In the genomic region with DNA sequence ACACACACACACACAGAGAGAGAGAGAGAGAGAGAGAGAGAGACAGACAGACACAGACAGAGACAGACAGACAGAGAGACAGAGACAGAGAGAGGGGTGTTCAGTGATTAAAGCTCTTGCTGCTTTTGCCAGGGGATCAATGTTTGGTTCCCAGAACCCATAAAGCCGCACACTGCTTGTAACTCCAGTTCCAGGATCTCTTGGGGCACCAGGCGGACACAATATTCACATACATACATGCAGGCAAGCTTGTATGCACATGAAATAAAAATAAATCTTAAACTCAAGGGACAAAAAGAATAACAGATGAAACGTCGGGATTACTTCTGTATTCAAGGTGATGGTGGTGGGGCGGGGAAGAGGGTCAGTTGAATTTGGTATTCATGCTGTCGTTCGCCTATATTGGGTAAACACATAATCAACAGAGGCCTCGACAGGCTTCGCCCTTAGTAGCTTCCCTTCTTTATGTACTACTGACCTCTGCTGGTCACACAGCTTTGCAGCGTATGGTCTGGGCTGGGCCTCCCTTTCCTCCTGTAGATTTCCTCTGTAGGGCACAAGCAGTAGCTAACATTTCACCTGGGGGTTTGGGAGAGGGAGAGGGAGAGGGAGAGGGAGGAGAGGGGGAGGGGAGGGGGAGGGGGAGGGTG, we compare ENCODE assay signal across 9 mouse cellular contexts. TPM values are rescaled to one million over a fixed set of nuclear protein-coding genes. Genes with fewer than 3 reads are reported as not detected.
DNase-seq lines count a peak whose midpoint lies in the region; ATAC-seq lines count a peak whose summit lies in the region.
"Had no signal": no experiment of that assay in that cellular context is flagged by ENCODE, and none has a peak within 500 bp of the region (broad histone marks: within the 10 kb centered on the region; RNA-seq: fewer than 3 reads in every experiment).

No protein-coding gene starts in this region.

- no peaks in the 10 kb centered on the region for H3K9me3 ChIP-seq in forebrain, embryonic 13.5 days (replicated peaks)
- H3K9me3 ChIP-seq in liver, embryonic 16.5 days (replicated peaks; ENCODE audit: control insufficient read depth, low read length), result no peaks in the 10 kb centered on the region
- H3K9me3 ChIP-seq in neural tube, embryonic 14.5 days (ENCODE audit: control insufficient read depth, low read length), result no peaks in the 10 kb centered on the region

- H3K4me1 ChIP-seq in forebrain, embryonic 13.5 days, result peaks cover 4% of the 10 kb centered on the region; the same call in 1 of the 2 replicates
- H3K4me1 ChIP-seq in liver, embryonic 16.5 days (ENCODE audit: control insufficient read depth, low read depth, low read length), result peaks cover 5% of the 10 kb centered on the region; the same call in 1 of the 2 replicates
- H3K4me1 ChIP-seq in neural tube, embryonic 14.5 days (ENCODE audit: control insufficient read depth, insufficient read depth, low read length), result no peaks in the 10 kb centered on the region

- peaks cover 5% of the 10 kb centered on the region; the same call in 1 of the 2 replicates for H3K36me3 ChIP-seq in forebrain, embryonic 13.5 days (ENCODE audit: poor library complexity, severe bottlenecking)
- H3K36me3 ChIP-seq in liver, embryonic 16.5 days (ENCODE audit: control insufficient read depth, insufficient read depth), result no peaks in the 10 kb centered on the region
- H3K36me3 ChIP-seq in neural tube, embryonic 14.5 days (ENCODE audit: control insufficient read depth, insufficient read depth, low read length), result peaks cover under 1% of the 10 kb centered on the region

- no peak overlapping the region for H3K9ac ChIP-seq in forebrain, embryonic 13.5 days
- H3K9ac ChIP-seq in liver, embryonic 16.5 days (ENCODE audit: low read depth, low read length), result no peak overlapping the region
- peak overlapping the region; percentile 8; the same call in 1 of the 2 replicates for H3K9ac ChIP-seq in neural tube, embryonic 14.5 days (replicated peaks; ENCODE audit: low read depth, low read length)

- no peak overlapping the region for H3K4me3 ChIP-seq in forebrain, embryonic 13.5 days
- H3K4me3 ChIP-seq in liver, embryonic 16.5 days (ENCODE audit: low read depth, low read length), result no peak overlapping the region
- no peak overlapping the region for H3K4me3 ChIP-seq in neural tube, embryonic 14.5 days (ENCODE audit: low read depth, low read length)
- H3K4me3 ChIP-seq: myocyte had no signal

- WGBS in forebrain, embryonic 13.5 days, result 14% methylated on average over 10 of the region's 10 CpGs
- 13% methylated on average over 10 of the region's 10 CpGs for WGBS in large intestine, adult 2 months
- 13% methylated on average over 10 of the region's 10 CpGs for WGBS in liver, embryonic 16.5 days (ENCODE audit: insufficient replicate concordance)
- 9% methylated on average over 10 of the region's 10 CpGs for WGBS in neural tube, embryonic 14.5 days

- peak; percentile 98 for ATAC-seq in cerebellum, adult (ENCODE audit: insufficient number of reproducible peaks, low FRiP score, low TSS enrichment)
- ATAC-seq in forebrain, embryonic 13.5 days, result peak; percentile 98
- peak; percentile 88 for ATAC-seq in liver, embryonic 16.5 days (ENCODE audit: low read depth)
- ATAC-seq in neural tube, embryonic 14.5 days (ENCODE audit: low read depth), result peak; percentile 99

- peak overlapping the region; percentile 56; the same call in 1 of the 2 replicates for H3K4me2 ChIP-seq in forebrain, embryonic 13.5 days
- H3K4me2 ChIP-seq in liver, embryonic 16.5 days (ENCODE audit: low read depth, low read length), result peak overlapping the region; percentile 62
- H3K4me2 ChIP-seq in neural tube, embryonic 14.5 days (ENCODE audit: low read depth, low read length), result peak overlapping the region; percentile 46

- no peak overlapping the region for H3K27ac ChIP-seq in forebrain, embryonic 13.5 days
- H3K27ac ChIP-seq in liver, embryonic 16.5 days (ENCODE audit: low read length), result no peak overlapping the region
- no peak overlapping the region for H3K27ac ChIP-seq in neural tube, embryonic 14.5 days (ENCODE audit: low read depth, low read length)

- no peaks in the 10 kb centered on the region for H3K27me3 ChIP-seq in forebrain, embryonic 13.5 days
- no peaks in the 10 kb centered on the region for H3K27me3 ChIP-seq in liver, embryonic 16.5 days (ENCODE audit: control insufficient read depth, insufficient read depth, low read depth, low read length)
- no peaks in the 10 kb centered on the region for H3K27me3 ChIP-seq in neural tube, embryonic 14.5 days (ENCODE audit: control insufficient read depth, insufficient read depth, low read length)

- intact Hi-C loops in heart, postnatal 14 days (cut with DNase I), result loop anchor here (1.0 to 10.0 kb wide), 2 partner anchors 115 to 310 kb away; no protein-coding TSS in a partner anchor

- DNase-seq in ES-CJ7 (ENCODE audit: low read depth, low spot score), result peak; percentile 93
- peak; percentile 64 to 83 for DNase-seq in heart, postnatal 14 days
- peak; percentile 51 for DNase-seq in large intestine, adult 2 months (ENCODE audit: low read depth, low spot score)
- peak; percentile 52 for DNase-seq in testis, postnatal 14 days (ENCODE audit: low spot score)

RNA-seq across cellular contexts. Expression of a gene that starts 6.9 kb away (rescaled TPM):
- polyA plus RNA-seq in forebrain, embryonic 13.5 days (2015; fragmentation: Nextera tagmentation; extraction: Ambion mirVana), result not detected in 2 replicates
- total RNA-seq in heart, postnatal 14 days (2021), result not detected
- polyA plus RNA-seq in large intestine, adult 2 months (2012; rRNA removed), result not detected in 2 replicates
- not detected in 2 replicates for polyA plus RNA-seq in liver, embryonic 16.5 days (2015; fragmentation: Nextera tagmentation; extraction: Ambion mirVana)
- not detected in 2 replicates for polyA plus RNA-seq in neural tube, embryonic 14.5 days (2014; fragmentation: Nextera tagmentation; extraction: Ambion mirVana)
- polyA plus RNA-seq: myocyte had no signal

RNA-seq across cellular contexts. Expression of a gene that starts 26.0 kb away (rescaled TPM):
- not detected in 2 replicates for polyA plus RNA-seq in forebrain, embryonic 13.5 days (2015; fragmentation: Nextera tagmentation; extraction: Ambion mirVana)
- 1 to 10 TPM in 1 of 2 experiments, under 1 TPM in 1; 0.71 to 1.3 TPM for total RNA-seq in heart, postnatal 14 days (2021)
- 0.06 and 0.10 TPM in 2 replicates for polyA plus RNA-seq in large intestine, adult 2 months (2012; rRNA removed)
- 0.07 TPM in 1 of 2 replicates, not detected in the other for polyA plus RNA-seq in liver, embryonic 16.5 days (2015; fragmentation: Nextera tagmentation; extraction: Ambion mirVana)
- polyA plus RNA-seq in neural tube, embryonic 14.5 days (2014; fragmentation: Nextera tagmentation; extraction: Ambion mirVana), result not detected in 2 replicates
- polyA plus RNA-seq: myocyte had no signal
